Mouse (Mus musculus) yolk sac, embryonic 10.5 days (tissue): ENCODE data around the gene Kpna6.
A peak's percentile ranks its signal among the peaks of the same experiment; 100 is the strongest.

Experiments used
- DNase-seq: peaks from one replicate; pipeline ENCODE4 v3.0.0-alpha.2; 2017; ENCODE audit warnings: low spot score

Gene Kpna6

GRCm38 (mm10) chr4:129648656-129649055, 23.9 kb downstream of the Kpna6 start:
- no peak for DNase-seq

GRCm38 (mm10) chr4:129645204-129645603, 27.4 kb downstream of the Kpna6 start:
- no peak for DNase-seq

- no peak for DNase-seq
Observed at GRCm38 (mm10) chr4:129641756-129642155, 30.8 kb downstream of the Kpna6 start.

- peak; percentile 98 for DNase-seq
Observed at GRCm38 (mm10) chr4:129640638-129641467, 31.7 kb downstream of the Kpna6 start, which contains the start of gene Txlna. Gene Txlna (minus strand): TSS chr4:129641065.

GRCm38 (mm10) chr4:129640101-129640637, 32.4 kb downstream of the Kpna6 start:
- no peak for DNase-seq

- no peak for DNase-seq
Observed at GRCm38 (mm10) chr4:129639221-129639620, 33.3 kb downstream of the Kpna6 start.

GRCm38 (mm10) chr4:129633852-129634251, 38.7 kb downstream of the Kpna6 start:
- no peak for DNase-seq

- no peak for DNase-seq
Observed at GRCm38 (mm10) chr4:129631867-129632266, 40.7 kb downstream of the Kpna6 start.

- no peak for DNase-seq
Observed at GRCm38 (mm10) chr4:129630944-129631343, 41.6 kb downstream of the Kpna6 start.

- DNase-seq, result no peak
Observed at GRCm38 (mm10) chr4:129626035-129626434, 46.5 kb downstream of the Kpna6 start.

- no peak for DNase-seq
Observed at GRCm38 (mm10) chr4:129625496-129625895, 47.1 kb downstream of the Kpna6 start.

- DNase-seq, result peak; percentile 45
Observed at GRCm38 (mm10) chr4:129625029-129625370, 47.6 kb downstream of the Kpna6 start.

- peak; percentile 89 for DNase-seq
Observed at GRCm38 (mm10) chr4:129624281-129625028, 48.1 kb downstream of the Kpna6 start.

GRCm38 (mm10) chr4:129623681-129624091, 48.9 kb downstream of the Kpna6 start, which contains the start of gene Ccdc28b:
Gene Ccdc28b (minus strand): TSS chr4:129623947.
- DNase-seq, result peak; percentile 56

GRCm38 (mm10) chr4:129622803-129623535, 49.6 kb downstream of the Kpna6 start:
- DNase-seq, result no peak

- DNase-seq, result no peak
Observed at GRCm38 (mm10) chr4:129622120-129622802, 50.3 kb downstream of the Kpna6 start.

- no peak for DNase-seq
Observed at GRCm38 (mm10) chr4:129621283-129621841, 51.2 kb downstream of the Kpna6 start.

GRCm38 (mm10) chr4:129620419-129621282, 51.9 kb downstream of the Kpna6 start:
- no peak for DNase-seq

GRCm38 (mm10) chr4:129618786-129619691, 53.5 kb downstream of the Kpna6 start, which contains the start of gene Iqcc:
Gene Iqcc (minus strand): TSS chr4:129619099.
- peak; percentile 93 for DNase-seq
